Mouse (Mus musculus) lung, postnatal 4 days (tissue): ENCODE results near the gene Evc.

Experiments
- DNase-seq, 2 experiments: peaks; one replicate each; pipeline ENCODE4 v3.0.0; 2021

The Evc gene

GRCm38 (mm10) chr5:37241224-37241623 lies 95.5 kb downstream of the Evc start:
- no peak for DNase-seq

DNA sequence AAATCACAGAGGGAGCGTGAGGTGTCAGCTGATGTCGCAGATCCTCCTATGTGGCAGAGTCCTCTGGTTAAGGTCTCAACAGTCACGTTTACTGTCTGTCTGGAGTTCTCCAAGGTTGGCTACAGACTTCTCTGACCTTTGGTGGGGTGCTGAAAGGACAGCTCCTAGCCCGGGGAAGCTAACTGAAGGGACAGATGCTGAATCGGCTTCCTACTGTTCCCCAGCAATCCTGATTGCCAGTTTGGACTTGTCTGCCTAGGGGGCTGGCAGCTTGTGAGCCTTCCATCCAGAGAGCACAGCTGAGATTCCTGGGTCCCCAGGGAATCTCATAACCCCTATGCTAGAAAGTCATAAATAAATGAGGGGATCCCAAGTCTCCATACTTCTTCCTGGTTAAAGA lies 96.1 kb downstream of the Evc start:
- DNase-seq: no peak
